Mouse (Mus musculus): Measurements from ENCODE around the gene Apbb2.

Apbb2 gene

GRCm38 (mm10) chr5:66618597-66618996 lies at the start of gene Apbb2:
Apbb2 (minus strand) TSS chr5:66618784.
- peak; percentile 96 for DNase-seq (ENCODE audit: low read depth, low spot score)

GRCm38 (mm10) chr5:66654220-66654619 lies 35.6 kb upstream of the Apbb2 start:
- no peak for DNase-seq (ENCODE audit: low read depth, low spot score)

GRCm38 (mm10) chr5:66647504-66647903 lies 28.9 kb upstream of the Apbb2 start:
- DNase-seq (ENCODE audit: low read depth, low spot score) = no peak

GRCm38 (mm10) chr5:66643260-66643659 lies 24.7 kb upstream of the Apbb2 start:
- DNase-seq (ENCODE audit: low read depth, low spot score) = no peak

GRCm38 (mm10) chr5:66642156-66642555 lies 23.6 kb upstream of the Apbb2 start:
- no peak for DNase-seq (ENCODE audit: low read depth, low spot score)

GRCm38 (mm10) chr5:66635459-66636079 lies 17.0 kb upstream of the Apbb2 start:
- DNase-seq (ENCODE audit: low read depth, low spot score) = no peak

- DNase-seq (ENCODE audit: low read depth, low spot score) = no peak
These were observed 9.2 kb upstream of the Apbb2 start for GRCm38 (mm10) chr5:66627805-66628204.

GRCm38 (mm10) chr5:66620191-66620625 lies 1.6 kb upstream of the Apbb2 start:
- peak; percentile 82 for DNase-seq (ENCODE audit: low read depth, low spot score)

GRCm38 (mm10) chr5:66619675-66620074 lies 1.1 kb upstream of the Apbb2 start:
- DNase-seq (ENCODE audit: low read depth, low spot score) = no peak

GRCm38 (mm10) chr5:66619195-66619594 lies 611 bp upstream of the Apbb2 start:
- DNase-seq (ENCODE audit: low read depth, low spot score) = no peak

GRCm38 (mm10) chr5:66617921-66618460 lies 593 bp downstream of the Apbb2 start:
- no peak for DNase-seq (ENCODE audit: low read depth, low spot score)

- no peak for DNase-seq (ENCODE audit: low read depth, low spot score)
These were observed 3.6 kb downstream of the Apbb2 start for GRCm38 (mm10) chr5:66614940-66615339.

GRCm38 (mm10) chr5:66613725-66614124 lies 4.9 kb downstream of the Apbb2 start:
- no peak for DNase-seq (ENCODE audit: low read depth, low spot score)

GRCm38 (mm10) chr5:66612964-66613363 lies 5.6 kb downstream of the Apbb2 start:
- peak; percentile 48 for DNase-seq (ENCODE audit: low read depth, low spot score)

GRCm38 (mm10) chr5:66611851-66612250 lies 6.7 kb downstream of the Apbb2 start:
- no peak for DNase-seq (ENCODE audit: low read depth, low spot score)

- no peak for DNase-seq (ENCODE audit: low read depth, low spot score)
These were observed 7.2 kb downstream of the Apbb2 start for GRCm38 (mm10) chr5:66611361-66611760.

- DNase-seq (ENCODE audit: low read depth, low spot score) = no peak
These were observed 8.3 kb downstream of the Apbb2 start for GRCm38 (mm10) chr5:66610270-66610669.

GRCm38 (mm10) chr5:66609306-66609705 lies 9.3 kb downstream of the Apbb2 start:
- DNase-seq (ENCODE audit: low read depth, low spot score) = peak; percentile 28

- no peak for DNase-seq (ENCODE audit: low read depth, low spot score)
These were observed 10.8 kb downstream of the Apbb2 start for GRCm38 (mm10) chr5:66607801-66608200.

- DNase-seq (ENCODE audit: low read depth, low spot score) = no peak
These were observed 11.4 kb downstream of the Apbb2 start for GRCm38 (mm10) chr5:66607201-66607600.

GRCm38 (mm10) chr5:66605636-66606035 lies 12.9 kb downstream of the Apbb2 start:
- no peak for DNase-seq (ENCODE audit: low read depth, low spot score)

- DNase-seq (ENCODE audit: low read depth, low spot score) = no peak
These were observed 14.2 kb downstream of the Apbb2 start for GRCm38 (mm10) chr5:66604423-66604822.

GRCm38 (mm10) chr5:66603746-66604145 lies 14.8 kb downstream of the Apbb2 start:
- no peak for DNase-seq (ENCODE audit: low read depth, low spot score)

GRCm38 (mm10) chr5:66603223-66603622 lies 15.4 kb downstream of the Apbb2 start:
- no peak for DNase-seq (ENCODE audit: low read depth, low spot score)

Data from mesoderm, embryonic 11.5 days (tissue).